Mouse (Mus musculus): Measurements from ENCODE around the gene Per1.

Gene Per1

DNA sequence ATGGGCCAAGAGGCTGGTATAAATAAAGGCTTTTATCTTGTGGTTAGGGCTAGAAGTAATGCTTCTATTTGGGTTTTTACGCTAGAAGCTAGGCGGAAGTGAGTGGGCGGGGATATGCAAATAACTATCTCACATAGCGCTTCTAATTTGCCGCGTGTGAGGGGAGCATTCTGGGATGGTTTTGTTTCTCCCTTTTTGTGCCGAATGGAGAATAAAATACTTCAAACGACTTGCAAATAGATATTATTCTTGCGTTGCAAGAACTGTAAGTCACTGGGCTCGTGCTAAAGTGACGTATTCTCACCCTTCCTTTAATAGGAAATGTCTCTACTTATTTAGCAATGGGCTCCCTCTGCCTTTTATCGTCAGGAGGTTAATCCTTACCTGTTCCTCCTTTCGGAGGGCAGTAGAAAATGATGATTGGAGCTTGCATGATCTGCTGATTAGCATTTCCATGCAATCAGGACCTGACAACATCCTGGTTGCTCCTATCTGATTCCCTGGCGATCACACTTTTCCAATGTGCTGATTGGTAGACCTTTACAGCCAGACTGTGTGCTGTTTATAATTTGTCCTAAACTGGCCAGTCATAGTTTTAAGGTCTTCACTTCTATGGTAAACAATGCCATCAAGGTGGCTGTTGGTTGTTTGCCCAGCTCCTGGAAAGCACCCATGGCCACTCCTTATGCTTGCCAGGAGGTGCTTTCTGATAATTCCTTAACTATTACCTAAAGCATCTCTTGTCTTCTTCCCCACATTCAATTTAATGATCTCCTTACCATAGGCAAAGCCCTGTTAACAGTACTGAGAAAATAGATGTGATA is 21.7 kb upstream of the Per1 start:
- peak; percentile 82 for TF ChIP-seq GATA4 (IDR thresholded peaks at IDR 0.05; ENCODE audit: insufficient replicate concordance, low read length)

DNA sequence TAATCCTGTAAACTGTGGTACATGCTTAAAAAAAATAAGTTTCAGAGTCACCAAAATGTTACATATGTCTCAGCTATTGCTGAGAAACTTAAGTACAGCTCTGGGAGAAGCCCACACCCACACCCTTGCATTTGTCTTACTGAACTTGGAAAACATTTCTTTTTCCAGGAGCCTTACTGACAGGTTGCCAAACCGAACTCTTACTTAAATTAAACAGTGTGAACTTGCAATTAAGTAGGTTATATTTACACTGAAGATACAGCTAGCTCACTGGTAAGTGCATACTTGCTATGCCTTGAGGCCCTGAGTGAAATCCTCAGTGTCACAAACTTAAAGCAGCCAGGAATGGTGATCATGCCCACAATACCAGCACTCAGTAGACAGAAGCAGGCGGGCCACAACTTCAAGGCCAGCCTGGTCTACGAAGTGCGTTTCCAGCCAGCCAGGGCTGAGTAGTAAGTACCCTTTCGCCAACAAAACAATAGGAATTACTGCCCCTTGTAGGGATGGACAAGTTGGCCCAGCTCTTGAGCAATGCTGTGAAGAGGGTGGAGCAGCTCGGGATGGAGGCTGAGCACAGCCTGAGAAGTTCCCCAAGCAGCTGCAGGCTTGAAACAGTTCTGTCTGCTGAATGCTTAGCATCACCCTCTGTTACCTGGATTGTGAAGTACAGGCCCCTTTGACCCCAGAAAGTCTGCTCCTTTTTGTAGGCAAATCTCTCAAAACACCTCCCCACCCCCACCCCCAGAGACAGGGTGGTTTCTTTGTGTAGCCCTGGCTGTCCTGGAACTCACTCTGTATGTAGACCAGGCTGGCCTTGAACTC is 20.9 kb upstream of the Per1 start:
- no peak for TF ChIP-seq GATA4 (IDR thresholded peaks at IDR 0.05; ENCODE audit: insufficient replicate concordance, low read length)

DNA sequence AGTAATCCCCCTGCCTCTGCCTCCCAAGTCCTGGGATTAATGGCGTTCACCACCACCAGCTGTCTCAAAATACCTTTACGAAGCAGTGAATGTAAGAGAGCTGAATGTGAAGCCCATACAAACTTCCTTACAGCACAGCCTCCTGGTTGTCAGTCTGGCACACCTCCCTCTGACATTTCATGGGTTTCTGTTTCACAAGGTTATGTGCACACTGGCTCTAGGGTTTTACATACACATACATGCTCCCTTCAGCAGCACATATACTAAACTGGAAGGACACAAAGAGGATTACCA is 20.3 kb upstream of the Per1 start:
- no peak for TF ChIP-seq GATA4 (IDR thresholded peaks at IDR 0.05; ENCODE audit: insufficient replicate concordance, low read length)

DNA sequence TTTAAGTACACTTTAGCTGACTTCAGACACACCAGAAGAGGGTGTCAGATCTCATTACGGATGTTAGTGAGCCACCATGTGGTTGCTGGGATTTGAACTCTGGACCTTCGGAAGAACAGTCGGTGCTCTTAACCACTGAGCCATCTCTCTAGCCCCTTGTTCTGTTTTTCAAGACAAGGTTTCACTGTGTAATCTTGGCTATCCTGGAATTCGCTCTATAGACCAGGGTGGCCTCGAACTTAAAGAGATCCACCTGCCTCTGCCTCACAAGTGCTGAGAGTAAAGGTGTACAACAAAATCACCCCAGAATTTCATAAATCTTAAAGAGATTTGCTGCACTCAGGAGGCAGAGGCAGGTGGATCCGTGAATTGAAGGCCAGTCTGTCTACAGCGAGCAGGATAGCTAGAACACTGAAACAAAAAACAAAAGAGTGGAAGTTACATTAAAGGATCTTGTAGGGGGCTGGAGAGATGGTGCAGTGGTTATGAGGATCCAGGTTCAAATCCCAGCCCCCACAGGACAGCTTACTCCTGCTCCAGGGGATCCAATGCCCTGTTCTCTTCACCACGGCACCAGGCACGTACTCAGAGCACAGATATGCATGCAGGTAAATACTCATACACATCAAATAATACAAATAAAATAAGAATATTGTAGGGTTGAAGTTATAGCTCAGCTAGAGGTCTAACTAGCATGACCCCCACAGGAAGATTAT is 19.1 kb upstream of the Per1 start:
- no peak for TF ChIP-seq GATA4 (IDR thresholded peaks at IDR 0.05; ENCODE audit: insufficient replicate concordance, low read length)

DNA sequence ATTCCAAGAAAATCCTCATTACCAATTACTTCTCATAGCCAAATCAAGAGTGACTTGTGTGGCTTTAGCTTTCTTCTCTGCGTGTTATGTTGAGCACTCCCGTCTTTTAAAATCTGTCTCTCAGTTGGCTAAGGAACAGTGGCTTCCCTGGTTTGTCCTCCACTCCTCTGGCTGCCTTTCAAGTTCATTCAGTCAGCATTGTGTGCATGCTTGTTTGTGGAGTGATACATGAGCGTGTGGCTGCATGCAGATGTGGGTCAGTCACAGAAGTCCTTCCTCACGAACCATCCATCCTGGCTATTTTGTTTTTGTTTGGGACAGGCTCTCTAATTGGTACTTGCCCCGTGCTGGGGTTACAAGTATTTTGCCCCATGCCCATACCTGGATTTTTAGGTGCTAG is 18.4 kb upstream of the Per1 start:
- no peak for TF ChIP-seq GATA4 (IDR thresholded peaks at IDR 0.05; ENCODE audit: insufficient replicate concordance, low read length)

DNA sequence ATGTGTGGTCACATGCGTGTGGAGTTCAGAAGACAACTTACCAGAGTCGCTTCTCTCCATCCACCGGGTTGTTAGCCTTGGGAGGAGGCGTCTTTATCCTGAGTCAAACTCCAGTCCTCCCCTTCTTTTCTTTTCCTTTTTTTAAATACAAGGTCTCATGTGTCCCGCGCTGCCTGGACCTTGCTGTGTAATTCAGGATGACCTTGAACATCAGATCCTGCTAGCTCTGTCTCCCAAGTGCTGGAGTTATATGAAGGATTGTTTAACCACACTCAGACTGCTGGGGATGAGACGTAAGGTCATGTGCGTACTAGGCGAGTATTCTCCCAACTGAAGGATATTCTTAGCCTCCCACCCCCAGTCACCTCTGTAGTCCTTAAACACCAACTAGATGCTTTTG is 17.7 kb upstream of the Per1 start:
- no peak for TF ChIP-seq GATA4 (IDR thresholded peaks at IDR 0.05; ENCODE audit: insufficient replicate concordance, low read length)

DNA sequence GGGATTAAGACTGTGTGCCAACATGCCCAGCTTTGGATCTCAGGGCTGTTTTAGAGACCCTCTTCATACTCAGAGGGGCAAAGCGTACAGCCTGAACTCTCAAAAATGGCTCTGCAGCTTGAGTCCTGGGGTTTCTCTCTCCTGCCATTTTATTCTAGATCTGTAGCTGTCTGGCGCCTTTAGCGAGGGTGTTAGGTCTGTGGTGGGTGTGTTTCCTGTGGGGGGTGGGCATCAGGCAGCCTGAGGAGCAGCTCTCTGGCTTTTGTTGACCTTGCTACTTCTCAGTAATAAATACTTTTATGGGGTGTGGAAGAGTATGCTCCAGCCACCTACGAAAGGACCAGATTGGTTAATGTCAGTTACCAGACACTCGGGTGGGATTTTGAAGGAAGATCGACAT is 17.0 kb upstream of the Per1 start:
- TF ChIP-seq GATA4 (IDR thresholded peaks at IDR 0.05; ENCODE audit: insufficient replicate concordance, low read length) = no peak

DNA sequence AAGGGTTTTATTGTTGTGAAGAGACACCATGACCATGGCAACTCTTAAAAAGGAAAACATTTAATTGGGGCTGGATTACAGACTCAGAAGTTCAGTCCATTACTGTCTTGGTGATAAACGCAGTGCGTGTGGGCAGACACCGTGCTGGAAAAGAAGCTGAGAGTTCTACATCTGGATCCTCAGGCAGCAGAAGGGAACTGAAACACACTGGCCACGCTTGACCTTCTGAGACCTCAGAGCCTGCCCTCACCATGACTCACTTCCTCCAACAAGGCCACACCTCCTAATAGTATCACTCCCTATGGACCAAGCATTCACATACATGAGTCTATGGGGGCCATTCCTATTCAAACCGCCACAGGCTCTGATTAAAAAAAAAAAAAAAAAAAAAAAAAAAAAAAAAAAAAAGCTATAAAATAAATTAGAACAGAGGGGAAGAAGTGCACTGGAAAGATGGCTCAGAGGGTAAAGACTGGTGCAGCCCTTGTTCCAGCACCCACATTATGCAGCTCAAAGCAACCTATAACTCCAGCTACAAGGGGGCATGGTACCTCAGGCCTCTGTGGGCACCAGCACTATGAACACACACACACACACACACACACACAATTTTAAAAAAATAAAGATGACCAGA is 16.1 kb upstream of the Per1 start:
- TF ChIP-seq GATA4 (IDR thresholded peaks at IDR 0.05; ENCODE audit: insufficient replicate concordance, low read length) = no peak

DNA sequence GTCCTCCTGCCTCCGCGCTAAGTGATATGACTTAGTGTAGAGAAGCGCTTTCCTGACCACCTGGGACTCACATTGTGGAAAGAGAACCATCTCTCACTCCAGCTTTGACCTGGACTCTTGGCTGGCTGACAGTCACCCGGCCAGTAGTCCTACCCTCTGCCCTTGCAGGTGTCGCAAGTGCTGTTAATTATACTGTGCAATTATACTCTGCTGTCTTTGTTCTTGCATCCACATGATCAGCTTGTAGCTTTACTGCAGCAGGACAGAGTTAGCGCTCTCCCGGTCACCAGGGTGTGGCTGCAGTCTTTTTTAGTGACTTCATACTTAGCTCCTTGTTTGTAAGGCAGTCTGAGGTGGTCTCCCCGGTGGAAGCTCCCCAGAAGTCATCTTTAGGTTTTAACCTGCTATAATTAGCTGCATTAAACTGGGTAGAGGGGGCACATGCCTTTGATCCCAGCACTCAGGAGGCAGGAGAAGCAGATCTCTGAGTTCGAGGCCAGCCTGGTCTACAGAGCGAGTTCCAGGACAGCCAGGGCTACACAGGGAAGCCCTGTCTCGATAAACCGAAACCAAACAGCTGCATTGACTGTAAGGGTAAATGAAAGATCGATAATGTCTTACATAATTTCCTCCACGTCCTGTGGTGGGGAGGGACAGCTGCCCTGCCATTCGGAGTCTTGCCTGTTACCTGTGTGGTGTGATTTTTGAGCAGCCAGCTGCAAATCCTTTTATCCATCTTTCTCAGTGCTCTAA is 14.7 kb upstream of the Per1 start:
- no peak for TF ChIP-seq GATA4 (IDR thresholded peaks at IDR 0.05; ENCODE audit: insufficient replicate concordance, low read length)

DNA sequence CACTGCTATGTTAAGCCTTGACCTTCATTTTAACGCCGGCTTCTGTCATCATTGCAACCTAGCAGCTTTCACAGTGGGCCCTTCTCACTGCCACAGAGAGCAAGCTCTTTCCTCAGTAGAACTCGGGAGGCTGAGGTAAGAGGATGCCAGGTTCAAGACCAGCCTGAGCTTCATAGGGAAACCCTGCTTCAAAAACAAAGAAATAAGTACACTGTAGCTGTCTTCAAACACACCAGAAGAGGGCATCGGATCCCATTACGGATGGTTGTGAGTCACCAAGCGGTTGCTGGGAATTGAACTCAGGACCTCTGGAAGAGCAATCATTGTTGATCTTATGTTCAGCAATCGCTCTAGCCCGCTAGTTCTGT is 14.2 kb upstream of the Per1 start:
- no peak for TF ChIP-seq GATA4 (IDR thresholded peaks at IDR 0.05; ENCODE audit: insufficient replicate concordance, low read length)

DNA sequence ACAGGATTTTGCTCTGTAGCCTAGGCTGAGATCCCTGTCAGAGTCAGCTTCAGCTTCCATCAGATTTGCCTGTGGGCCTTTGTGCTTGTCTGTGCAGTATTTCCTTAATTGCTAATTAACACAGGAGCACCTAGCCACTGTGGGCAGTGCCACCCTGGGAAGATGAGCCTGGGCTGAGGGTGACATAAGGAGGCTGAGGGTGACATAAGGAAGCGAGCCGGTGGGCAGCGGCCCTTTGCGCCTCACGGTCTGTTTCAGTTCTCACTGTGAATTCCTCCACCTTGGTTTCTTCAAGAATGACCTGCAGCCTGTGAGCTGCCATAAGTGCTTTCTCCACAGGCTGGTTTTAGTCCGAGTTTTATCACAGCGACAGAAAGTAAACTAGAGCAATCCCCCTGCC is 13.4 kb upstream of the Per1 start:
- TF ChIP-seq GATA4 (IDR thresholded peaks at IDR 0.05; ENCODE audit: insufficient replicate concordance, low read length) = no peak

DNA sequence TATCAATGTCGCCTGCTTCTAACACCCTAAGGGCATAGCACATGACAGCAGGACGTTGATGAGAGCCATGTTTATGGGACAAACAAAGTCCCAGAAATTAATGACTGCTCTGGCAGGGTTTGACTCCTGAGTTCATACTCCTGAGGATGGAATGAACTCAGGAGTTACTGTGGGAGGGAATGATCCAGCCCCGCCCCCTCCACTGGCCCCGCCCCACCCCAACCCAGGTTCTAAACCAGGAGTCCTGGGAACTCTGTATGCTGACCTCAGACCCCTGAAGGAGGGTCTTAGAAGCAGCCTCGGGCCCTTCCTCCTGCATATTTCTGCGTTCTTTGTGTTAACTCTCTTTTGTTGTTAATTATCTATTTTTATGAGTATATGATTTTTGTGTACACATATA is 9.4 kb upstream of the Per1 start:
- TF ChIP-seq GATA4 (IDR thresholded peaks at IDR 0.05; ENCODE audit: insufficient replicate concordance, low read length) = no peak

DNA sequence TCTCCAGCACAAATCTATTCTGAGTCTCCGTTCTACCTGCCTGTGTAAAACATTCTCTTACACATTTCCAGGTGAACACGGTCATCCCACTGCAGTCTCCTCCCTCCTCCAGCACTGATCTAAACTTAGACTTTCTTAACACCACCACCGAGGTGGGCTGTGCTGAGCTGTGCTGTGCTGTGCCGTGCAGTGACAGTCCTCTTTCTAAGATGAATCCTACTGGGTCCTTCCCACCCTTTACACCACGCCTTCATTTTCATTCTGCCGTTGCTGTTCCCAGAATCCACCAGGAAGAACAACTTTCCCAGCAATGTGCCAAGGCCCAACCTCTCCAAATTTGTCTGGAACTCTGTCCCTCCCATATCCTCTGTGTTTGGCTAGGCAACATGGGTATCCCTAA is 8.6 kb upstream of the Per1 start:
- no peak for TF ChIP-seq GATA4 (IDR thresholded peaks at IDR 0.05; ENCODE audit: insufficient replicate concordance, low read length)

DNA sequence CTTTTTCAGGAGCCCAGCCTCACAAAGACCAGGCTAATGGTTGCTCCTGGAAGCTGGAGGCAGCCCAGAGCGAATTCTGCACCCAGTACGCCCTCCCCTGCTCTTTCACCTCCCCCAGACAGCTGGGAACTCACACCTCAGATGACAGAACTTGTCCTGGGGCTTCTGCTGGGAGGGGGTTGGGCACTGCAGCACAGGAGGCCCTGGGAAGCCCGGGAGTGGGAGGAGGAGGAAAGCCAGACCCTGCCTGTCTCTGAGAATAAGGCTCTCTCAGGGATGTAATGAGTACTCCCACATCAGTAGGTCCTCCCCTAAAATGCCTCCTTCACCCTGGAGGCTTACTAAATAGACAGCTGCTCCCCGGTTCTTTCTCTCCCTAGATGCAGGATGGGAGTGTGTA is 7.9 kb upstream of the Per1 start:
- no peak for TF ChIP-seq GATA4 (IDR thresholded peaks at IDR 0.05; ENCODE audit: insufficient replicate concordance, low read length)

DNA sequence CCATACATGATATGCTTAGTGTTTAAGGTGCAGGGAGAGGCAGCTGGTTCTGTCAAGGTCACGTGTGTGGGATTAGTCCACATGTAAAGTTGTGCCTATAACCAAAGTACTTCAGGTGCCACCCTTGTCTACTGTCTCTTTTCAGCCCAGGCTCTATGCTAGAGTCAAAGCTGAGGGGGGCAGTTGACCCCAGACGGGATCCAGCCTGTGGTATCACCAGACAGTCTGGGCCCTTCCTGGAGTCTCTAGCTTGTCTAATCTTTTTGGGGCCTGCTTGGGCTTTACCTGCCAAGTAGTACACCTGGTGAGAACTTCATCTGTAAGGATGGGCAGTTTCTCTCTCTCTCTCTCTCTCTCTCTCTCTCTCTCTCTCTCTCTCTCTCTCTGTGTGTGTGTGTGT is 7.4 kb upstream of the Per1 start:
- no peak for TF ChIP-seq GATA4 (IDR thresholded peaks at IDR 0.05; ENCODE audit: insufficient replicate concordance, low read length)
